Mouse (Mus musculus) layer of hippocampus, adult 9-11 months (tissue): ENCODE data around the gene Olfr398.
A peak's percentile ranks its signal among the peaks of the same experiment; 100 is the strongest.

Experiments used
- DNase-seq: peaks from one replicate; pipeline ENCODE4 v3.0.0; 2022

Olfr398 gene

GRCm38 (mm10) chr11:73990307-73990706, at the start of gene Olfr398:
Gene Olfr398, minus strand, starts transcription at chr11:73990407.
- no peak for DNase-seq

- peak; percentile 2 for DNase-seq
Measured at GRCm38 (mm10) chr11:73993115-73993514, 2.9 kb upstream of the Olfr398 start.

GRCm38 (mm10) chr11:73960517-73960916, 29.7 kb downstream of the Olfr398 start, which contains the start of gene Olfr397:
Gene Olfr397, plus strand, starts transcription at chr11:73960817.
- DNase-seq = no peak

- DNase-seq = no peak
Measured at GRCm38 (mm10) chr11:73936377-73936776, 53.8 kb downstream of the Olfr398 start, which contains the start of gene Olfr23. Gene Olfr23, plus strand, starts transcription at chr11:73936677.
